Mouse (Mus musculus): ENCODE measurements at regions not wholly inside any gene's neighbourhood (a gene's known extent, or its start where the extent isn't known, plus 50 kb on each side); places are given as distances from the start of the nearest gene placed in this dataset.

DNA sequence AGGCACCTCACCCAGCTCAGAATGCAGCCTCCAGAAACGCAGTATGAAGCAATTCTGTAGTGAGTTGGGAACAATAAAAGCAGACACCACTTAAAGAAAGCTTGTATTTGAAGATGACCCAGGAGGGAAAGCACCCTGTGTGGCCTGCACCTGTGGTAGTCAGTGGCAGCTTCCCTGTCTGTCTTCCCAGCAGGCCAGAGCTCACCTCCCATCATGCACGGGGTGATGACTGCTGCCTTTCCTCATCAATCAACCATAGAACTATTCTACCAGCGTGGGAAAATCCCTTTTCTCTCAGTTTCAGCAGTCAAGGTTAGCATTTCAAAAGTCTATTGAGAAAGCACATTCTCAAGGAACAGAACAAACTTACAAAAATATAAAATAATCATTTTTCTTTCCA lies 160.0 kb downstream of the Cog6 start:
- TF ChIP-seq CTCF (IDR thresholded peaks at IDR 0.05; ENCODE audit: low read depth) (no peak), EP300 (IDR thresholded peaks at IDR 0.05; ENCODE audit: low read depth) (no peak)
